Mouse (Mus musculus) intestine, embryonic 14.5 days (tissue): Measurements from ENCODE around the gene Tyro3. TPM values are rescaled to one million over a fixed set of nuclear protein-coding genes. Genes with fewer than 3 reads are reported as not detected.

Experiments used
- ATAC-seq: fragments of 200-750 bp; cut with Nextera tagmentation; replicated peaks from 2 replicates; pipeline ENCODE4 v1.8.0; 2017; ENCODE audit warnings: low read depth, moderate number of reproducible peaks, moderate TSS enrichment, moderate library complexity; ENCODE audit not compliant: low FRiP score, low TSS enrichment
- DNase-seq: peaks from one replicate; pipeline ENCODE4 v3.0.0-alpha.2; 2018; ENCODE audit warnings: low spot score
- H3K27ac ChIP-seq: fragments of 300-500 bp; sonication (generic); 2 replicates; pipeline ENCODE4 v1.5.1; 2014; ENCODE audit warnings: low read depth, mild to moderate bottlenecking, control low read depth
- H3K27me3 ChIP-seq: fragments of 300-500 bp; sonication (generic); replicated peaks from 2 replicates; pipeline ENCODE4 v1.6.1; 2014; ENCODE audit warnings: low read length, control low read depth; ENCODE audit not compliant: control insufficient read depth, insufficient read depth
- H3K36me3 ChIP-seq: fragments of 300-500 bp; sonication (generic); 2 replicates; pipeline ENCODE4 v1.6.1; 2014; ENCODE audit warnings: low read length, control low read depth; ENCODE audit not compliant: control insufficient read depth, insufficient read depth
- H3K4me1 ChIP-seq: fragments of 300-500 bp; sonication (generic); replicated peaks from 2 replicates; pipeline ENCODE4 v1.6.1; 2014; ENCODE audit warnings: low read length, control low read depth, mixed read lengths; ENCODE audit not compliant: control insufficient read depth, insufficient read depth
- H3K4me2 ChIP-seq: fragments of 300-500 bp; sonication (generic); 2 replicates; pipeline ENCODE4 v1.6.1; 2014; ENCODE audit warnings: low read length
- H3K4me3 ChIP-seq: fragments of 300-500 bp; sonication (generic); 2 replicates; pipeline ENCODE4 v1.5.1; 2014; ENCODE audit warnings: low read depth, low read length, control low read depth, mixed read lengths
- H3K9ac ChIP-seq: fragments of 300-500 bp; sonication (generic); 2 replicates; pipeline ENCODE4 v1.6.1; 2014; ENCODE audit warnings: mild to moderate bottlenecking, low read length
- H3K9me3 ChIP-seq: fragments of 300-500 bp; sonication (generic); 2 replicates; pipeline ENCODE4 v1.6.1; 2016; ENCODE audit warnings: low read length, control low read depth; ENCODE audit not compliant: control insufficient read depth
- whole genome bisulfite sequencing: fragments of 180-500 bp; shearing (Covaris S2); extraction: QIAGEN DNeasy Blood & Tissue Kit; methylation state at CpG from one replicate; pipeline ENCODE4 v1.1.7; 2014; 5-methylcytosine and 5-hydroxymethylcytosine counted together
- polyA plus RNA-seq: library from polyadenylated mRNA; unstranded; fragments of >200 nt; fragmentation: Nextera tagmentation; extraction: Ambion mirVana; gene quantifications from 2 replicates; pipeline ENCODE4 v1.2.1, GENCODE M21; 2014

Gene Tyro3
- polyA plus RNA-seq: 18.9 and 21.9 TPM in 2 replicates

GRCm38 (mm10) chr2:119797279-119797783 is at the start of gene Tyro3:
Tyro3 (plus strand) TSS chr2:119797733.
- Histone ChIP-seq H3K36me3 (no peaks in the 10 kb centered on the region), H3K27ac (no peak within 1 kb of the TSS), H3K9ac (no peak within 1 kb of the TSS), H3K27me3 (no peaks in the 10 kb centered on the region; the same call in 1 of the 2 replicates), H3K4me2 (no peak within 1 kb of the TSS), H3K4me1 (peaks cover 12% of the 10 kb centered on the region), H3K4me3 (no peak within 1 kb of the TSS), H3K9me3 (no peaks in the 10 kb centered on the region)
- 69% methylated on average over 5 of the region's 5 CpGs for WGBS
- ATAC-seq (no peak), DNase-seq (no peak)

GRCm38 (mm10) chr2:119749260-119749659 is 48.3 kb upstream of the Tyro3 start:
- Histone ChIP-seq H3K4me2 (no peak overlapping the region), H3K27me3 (peaks cover 45% of the 10 kb centered on the region), H3K9ac (no peak overlapping the region), H3K4me1 (peaks cover 7% of the 10 kb centered on the region), H3K4me3 (no peak overlapping the region), H3K27ac (no peak overlapping the region), H3K36me3 (no peaks in the 10 kb centered on the region), H3K9me3 (no peaks in the 10 kb centered on the region)
- ATAC-seq (no peak), DNase-seq (no peak)
- 74% methylated on average over 13 of the region's 13 CpGs for WGBS

- DNase-seq: peak; percentile 72
- WGBS: 6% methylated on average over 29 of the region's 31 CpGs
- Histone ChIP-seq H3K9ac (peak overlapping the region; percentile 29), H3K27me3 (peaks cover 57% of the 10 kb centered on the region), H3K36me3 (no peaks in the 10 kb centered on the region), H3K27ac (no peak overlapping the region), H3K4me2 (peak overlapping the region; percentile 88), H3K9me3 (no peaks in the 10 kb centered on the region), H3K4me1 (0 out of 2 replicates have a peak, but pooled peaks cover 5% of the 10 kb centered on the region), H3K4me3 (peak overlapping the region; percentile 50)
- ATAC-seq: 0 out of 2 replicates have a peak, but pooled peaks have one; percentile 45
These were observed 39.9 kb upstream of the Tyro3 start for GRCm38 (mm10) chr2:119757601-119758100.

- peak; percentile 49 for ATAC-seq
- H3K9ac ChIP-seq: peak overlapping the region; percentile 29
- no peaks in the 10 kb centered on the region for H3K9me3 ChIP-seq
- peak overlapping the region; percentile 50 for H3K4me3 ChIP-seq
- H3K27me3 ChIP-seq: peaks cover 57% of the 10 kb centered on the region
- under 1% methylated on average over 76 of the region's 77 CpGs for WGBS
- peak; percentile 76 for DNase-seq
- no peak overlapping the region for H3K27ac ChIP-seq
- 0 out of 2 replicates have a peak, but pooled peaks cover 5% of the 10 kb centered on the region for H3K4me1 ChIP-seq
- H3K36me3 ChIP-seq: peaks cover under 1% of the 10 kb centered on the region; the same call in 1 of the 2 replicates
- H3K4me2 ChIP-seq: peak overlapping the region; percentile 88
These were observed 39.3 kb upstream of the Tyro3 start for GRCm38 (mm10) chr2:119758101-119758843.

- ATAC-seq: no peak
- H3K4me2 ChIP-seq: peak overlapping the region; percentile 88
- peaks cover 9% of the 10 kb centered on the region for H3K36me3 ChIP-seq
- WGBS: 6% methylated on average over 44 of the region's 44 CpGs
- H3K9ac ChIP-seq: no peak overlapping the region
- H3K27me3 ChIP-seq: peaks cover 52% of the 10 kb centered on the region
- H3K4me1 ChIP-seq: 0 out of 2 replicates have a peak, but pooled peaks cover 5% of the 10 kb centered on the region
- H3K9me3 ChIP-seq: no peaks in the 10 kb centered on the region
- no peak overlapping the region for H3K27ac ChIP-seq
- no peak for DNase-seq
- H3K4me3 ChIP-seq: peak overlapping the region; percentile 50
These were observed 38.4 kb upstream of the Tyro3 start for GRCm38 (mm10) chr2:119758844-119759835.

GRCm38 (mm10) chr2:119760251-119760650 is 37.3 kb upstream of the Tyro3 start, which contains the start of gene Ltk:
Ltk (minus strand) TSS chr2:119760431.
- ATAC-seq (peak; percentile 48; the same call in 1 of the 2 replicates), DNase-seq (no peak)
- Histone ChIP-seq H3K9ac (no peak within 1 kb of the TSS), H3K4me2 (no peak within 1 kb of the TSS), H3K36me3 (peaks cover 17% of the 10 kb centered on the region), H3K27me3 (peaks cover 47% of the 10 kb centered on the region), H3K4me3 (peak within 1 kb of the TSS; percentile 50; the same call in 1 of the 2 replicates), H3K27ac (no peak within 1 kb of the TSS), H3K4me1 (0 out of 2 replicates have a peak, but pooled peaks cover 5% of the 10 kb centered on the region), H3K9me3 (no peaks in the 10 kb centered on the region)
- 11% methylated on average over 9 of the region's 9 CpGs for WGBS

GRCm38 (mm10) chr2:119762276-119762675 is 35.3 kb upstream of the Tyro3 start:
- no peaks in the 10 kb centered on the region for H3K9me3 ChIP-seq
- no peak overlapping the region for H3K27ac ChIP-seq
- H3K9ac ChIP-seq: no peak overlapping the region
- WGBS: 68% methylated on average over 1 of the region's 1 CpGs
- no peak overlapping the region for H3K4me3 ChIP-seq
- peaks cover 26% of the 10 kb centered on the region for H3K36me3 ChIP-seq
- ATAC-seq: no peak
- no peak for DNase-seq
- H3K4me2 ChIP-seq: no peak overlapping the region
- H3K4me1 ChIP-seq: 0 out of 2 replicates have a peak, but pooled peaks cover 5% of the 10 kb centered on the region
- peaks cover 37% of the 10 kb centered on the region for H3K27me3 ChIP-seq

GRCm38 (mm10) chr2:119763924-119764323 is 33.6 kb upstream of the Tyro3 start:
- H3K4me3 ChIP-seq: no peak overlapping the region
- ATAC-seq: no peak
- H3K4me1 ChIP-seq: 0 out of 2 replicates have a peak, but pooled peaks cover under 1% of the 10 kb centered on the region
- peaks cover 20% of the 10 kb centered on the region for H3K27me3 ChIP-seq
- H3K9ac ChIP-seq: no peak overlapping the region
- H3K36me3 ChIP-seq: peaks cover 37% of the 10 kb centered on the region
- WGBS: 80% methylated on average over 4 of the region's 4 CpGs
- H3K4me2 ChIP-seq: no peak overlapping the region
- H3K9me3 ChIP-seq: no peaks in the 10 kb centered on the region
- no peak overlapping the region for H3K27ac ChIP-seq
- no peak for DNase-seq
